Mouse (Mus musculus): Measurements from ENCODE around the gene U2surp.

GRCm38 (mm10) chr9:95488861-95489260 is 22.9 kb downstream of the U2surp start:
- no peak for TF ChIP-seq CTCF (IDR thresholded peaks at IDR 0.05)
- no peak for TF ChIP-seq POLR2A (IDR thresholded peaks at IDR 0.05; ENCODE audit: insufficient read depth, low read depth, low read length)
- TF ChIP-seq EP300 (IDR thresholded peaks at IDR 0.05; ENCODE audit: insufficient read depth, low read depth, low read length): no peak
